Mouse (Mus musculus) intestine, postnatal 0 days (tissue): Measurements from ENCODE around the gene Stk32c. TPM values are rescaled to one million over a fixed set of nuclear protein-coding genes. Genes with fewer than 3 reads are reported as not detected.
A peak's percentile ranks its signal among the peaks of the same experiment; 100 is the strongest.

Experiments
- ATAC-seq: fragments of 200-750 bp; cut with Nextera tagmentation; 2 replicates; pipeline ENCODE4 v1.8.0; 2017; ENCODE audit warnings: mild to moderate bottlenecking, moderate TSS enrichment, moderate library complexity
- H3K27ac ChIP-seq: fragments of 300-500 bp; sonication (generic); 2 replicates; pipeline ENCODE4 v1.5.1; 2014; ENCODE audit warnings: mild to moderate bottlenecking, low read depth, low read length, moderate library complexity
- H3K27me3 ChIP-seq: fragments of 300-500 bp; sonication (generic); replicated peaks from 2 replicates; pipeline ENCODE4 v1.6.1; 2014; ENCODE audit warnings: low read length, mixed read lengths; ENCODE audit not compliant: control insufficient read depth, insufficient read depth
- H3K36me3 ChIP-seq: fragments of 300-500 bp; sonication (generic); 2 replicates; pipeline ENCODE4 v1.6.1; 2014; ENCODE audit warnings: mild to moderate bottlenecking, moderate library complexity; ENCODE audit not compliant: control insufficient read depth, insufficient read depth
- H3K4me1 ChIP-seq: fragments of 300-500 bp; sonication (generic); replicated peaks from 2 replicates; pipeline ENCODE4 v1.6.1; 2014; ENCODE audit warnings: antibody characterized with exemption, low read length, mixed read lengths; ENCODE audit not compliant: control insufficient read depth, insufficient read depth
- H3K4me2 ChIP-seq: fragments of 300-500 bp; sonication (generic); replicated peaks from 2 replicates; pipeline ENCODE4 v1.6.1; 2014; ENCODE audit warnings: low read depth, mild to moderate bottlenecking, moderate library complexity
- H3K4me3 ChIP-seq: fragments of 300-500 bp; sonication (generic); 2 replicates; pipeline ENCODE4 v1.5.1; 2014; ENCODE audit warnings: low read depth, low read length
- H3K9ac ChIP-seq: fragments of 300-500 bp; sonication (generic); 2 replicates; pipeline ENCODE4 v1.6.1; 2014; ENCODE audit warnings: mild to moderate bottlenecking, low read depth, low read length
- H3K9me3 ChIP-seq: fragments of 300-500 bp; sonication (generic); 2 replicates; pipeline ENCODE4 v1.6.1; 2016; ENCODE audit warnings: mixed run types; ENCODE audit not compliant: control insufficient read depth
- CTCF ChIP-seq: sonication (generic); IDR thresholded peaks from 2 replicates; pipeline ENCODE4 v1.5.1; 2016; ENCODE audit warnings: low read depth, mild to moderate bottlenecking, control low read depth, antibody characterized with exemption, moderate library complexity
- WGBS: fragments of 180-500 bp; shearing (Covaris S2); extraction: QIAGEN DNeasy Blood & Tissue Kit; methylation state at CpG from one replicate; pipeline ENCODE4 v1.1.7; 2014; 5-methylcytosine and 5-hydroxymethylcytosine counted together
- polyA plus RNA-seq: library from polyadenylated mRNA; unstranded; fragments of >200 nt; fragmentation: Nextera tagmentation; extraction: Ambion mirVana; gene quantifications from 2 replicates; pipeline ENCODE4 v1.2.1, GENCODE M21; 2015

The Stk32c gene
- polyA plus RNA-seq, 1 experiment from 2014 or later, result 0.07 TPM

DNA sequence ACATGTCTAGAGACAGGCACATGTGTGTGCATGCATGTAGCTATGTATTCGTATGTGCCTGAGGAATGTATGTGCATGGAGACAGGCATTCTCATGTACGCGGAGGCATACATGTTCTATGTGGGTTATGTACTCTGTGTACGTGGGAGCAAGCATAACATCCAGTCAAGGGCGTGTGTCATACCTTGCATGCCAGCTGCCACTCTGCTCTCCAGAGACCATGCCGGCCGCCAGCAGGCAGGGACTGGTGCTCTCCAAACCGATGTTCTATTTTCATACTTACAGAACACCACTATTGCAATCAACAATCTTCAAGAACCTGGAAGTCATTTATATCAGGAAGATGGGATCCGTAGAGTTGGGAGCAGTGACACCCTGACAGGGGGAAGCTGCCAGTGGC, 3.4 kb upstream of the Stk32c start:
- WGBS, result 94% methylated on average over 9 of the region's 9 CpGs
- H3K36me3 ChIP-seq, result no peaks in the 10 kb centered on the region
- H3K4me1 ChIP-seq, result no peaks in the 10 kb centered on the region
- no peaks in the 10 kb centered on the region for H3K27me3 ChIP-seq
- no peak overlapping the region for H3K4me2 ChIP-seq
- H3K4me3 ChIP-seq, result no peak overlapping the region
- no peak for ATAC-seq
- no peak for TF ChIP-seq CTCF
- H3K27ac ChIP-seq, result no peak overlapping the region
- no peak overlapping the region for H3K9ac ChIP-seq
- no peaks in the 10 kb centered on the region for H3K9me3 ChIP-seq

DNA sequence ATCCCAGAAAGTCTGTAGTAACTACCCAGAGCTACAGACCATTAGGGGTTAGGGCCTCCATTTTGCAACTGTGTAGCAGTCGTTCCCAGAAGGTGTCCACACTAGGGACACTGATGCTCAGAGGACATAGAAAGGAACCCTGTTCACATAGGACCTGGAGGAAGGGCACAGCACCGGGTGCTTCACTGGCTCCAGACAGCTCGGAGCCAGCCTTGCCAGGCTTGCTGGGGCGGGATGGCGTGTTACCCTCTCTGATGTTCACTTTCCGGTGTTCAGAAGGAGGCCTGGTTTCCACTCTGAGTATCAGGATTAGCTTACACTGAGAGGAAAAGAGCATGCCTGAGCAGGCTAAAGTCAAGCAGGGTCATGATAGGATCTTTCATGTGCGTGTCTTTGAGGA, 2.8 kb upstream of the Stk32c start:
- Histone ChIP-seq H3K4me3 (no peak overlapping the region), H3K27me3 (no peaks in the 10 kb centered on the region), H3K9ac (no peak overlapping the region), H3K9me3 (no peaks in the 10 kb centered on the region), H3K4me2 (no peak overlapping the region), H3K36me3 (no peaks in the 10 kb centered on the region), H3K4me1 (no peaks in the 10 kb centered on the region), H3K27ac (no peak overlapping the region)
- no peak for TF ChIP-seq CTCF
- no peak for ATAC-seq
- WGBS, result 86% methylated on average over 7 of the region's 7 CpGs

DNA sequence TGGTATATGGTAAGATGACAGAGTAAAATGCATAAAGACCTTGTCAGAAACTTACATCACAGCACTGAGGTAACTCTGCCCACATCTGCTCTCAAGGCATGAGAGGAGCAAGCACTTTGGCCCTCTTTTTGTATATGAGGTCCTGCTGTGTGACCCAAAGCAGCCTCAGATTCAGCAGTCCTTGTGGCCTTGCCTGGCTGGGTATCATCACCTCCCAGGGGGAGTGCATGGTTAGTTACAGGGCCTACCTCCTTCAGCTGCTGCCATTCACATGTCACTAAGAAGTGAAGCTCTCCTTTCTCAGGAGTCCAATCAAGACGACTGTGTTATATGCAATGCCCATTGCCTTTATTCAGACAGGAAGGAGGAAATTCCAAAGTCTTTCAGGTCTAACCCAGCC, 2.4 kb upstream of the Stk32c start:
- 63% methylated on average over 1 of the region's 1 CpGs for WGBS

DNA sequence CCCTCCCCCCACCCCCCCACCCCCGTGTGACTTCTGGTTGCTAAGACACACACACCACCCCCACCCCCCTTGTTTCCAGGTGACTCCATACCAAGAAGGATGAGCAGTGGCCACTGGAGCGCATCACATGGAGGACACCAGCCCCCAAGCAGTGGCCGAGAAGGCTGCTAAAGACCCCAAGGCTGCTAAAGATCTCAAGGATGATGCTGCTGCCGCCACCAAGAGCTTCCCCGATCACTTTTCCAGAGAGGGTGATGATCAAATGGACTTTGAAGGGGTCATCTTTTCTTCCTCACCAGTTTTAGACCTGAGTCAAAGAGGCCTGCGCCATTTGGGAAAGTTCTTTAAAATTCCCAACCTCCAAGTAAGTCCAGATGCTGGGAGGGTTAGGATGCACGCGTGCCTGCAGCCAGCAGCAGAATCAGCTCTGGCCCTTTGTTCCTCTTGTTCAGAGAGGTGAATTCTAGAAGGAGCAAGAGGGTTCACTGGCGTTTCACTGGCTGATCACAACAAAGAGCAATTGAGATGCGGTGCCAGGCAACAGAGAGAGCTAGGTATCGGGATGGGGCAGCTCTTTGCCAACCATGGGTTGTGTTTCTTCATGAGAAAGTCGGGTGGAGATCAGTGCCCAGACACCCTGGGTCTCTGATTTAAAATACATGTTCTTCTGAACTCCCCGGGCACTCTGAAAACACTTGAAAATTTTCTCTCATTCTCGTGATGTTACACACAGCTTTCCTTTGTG, 1.7 kb upstream of the Stk32c start:
- 84% methylated on average over 14 of the region's 14 CpGs for WGBS
- H3K36me3 ChIP-seq, result no peaks in the 10 kb centered on the region
- ATAC-seq, result no peak
- no peaks in the 10 kb centered on the region for H3K4me1 ChIP-seq
- no peaks in the 10 kb centered on the region for H3K9me3 ChIP-seq
- no peak overlapping the region for H3K4me2 ChIP-seq
- H3K27me3 ChIP-seq, result no peaks in the 10 kb centered on the region
- H3K4me3 ChIP-seq, result no peak overlapping the region
- H3K9ac ChIP-seq, result no peak overlapping the region
- TF ChIP-seq CTCF, result no peak
- H3K27ac ChIP-seq, result no peak overlapping the region

More for the DNA sequence above, 2.4 kb upstream of the Stk32c start:
- Histone ChIP-seq H3K36me3 (no peaks in the 10 kb centered on the region), H3K4me2 (no peak overlapping the region), H3K4me1 (no peaks in the 10 kb centered on the region), H3K9me3 (no peaks in the 10 kb centered on the region), H3K27me3 (no peaks in the 10 kb centered on the region), H3K9ac (no peak overlapping the region), H3K27ac (no peak overlapping the region), H3K4me3 (no peak overlapping the region)
- TF ChIP-seq CTCF, result no peak
- no peak for ATAC-seq

DNA sequence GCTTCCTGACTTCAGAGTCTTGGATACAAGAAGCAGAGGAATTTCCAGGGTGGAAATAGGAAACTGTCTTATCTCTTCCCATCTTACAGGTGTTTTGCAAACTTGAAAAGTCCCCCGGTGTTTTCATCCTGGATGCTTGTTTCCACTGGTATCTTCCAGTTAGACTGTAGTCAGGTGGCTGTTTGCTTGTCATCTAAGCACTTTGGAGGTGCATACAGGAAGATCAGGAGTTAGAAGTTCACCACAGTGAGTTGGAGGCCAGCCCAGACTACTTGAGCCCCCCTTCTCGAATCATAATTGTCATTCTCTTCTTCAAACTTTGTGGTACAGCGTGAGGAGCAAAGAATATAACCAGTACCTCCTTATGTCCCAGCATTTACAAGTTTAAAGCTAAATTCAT, 1.1 kb upstream of the Stk32c start:
- H3K36me3 ChIP-seq, result no peaks in the 10 kb centered on the region
- TF ChIP-seq CTCF, result no peak
- no peak for ATAC-seq
- WGBS, result 55% methylated on average over 3 of the region's 3 CpGs
- no peaks in the 10 kb centered on the region for H3K27me3 ChIP-seq
- H3K27ac ChIP-seq, result no peak overlapping the region
- no peaks in the 10 kb centered on the region for H3K4me1 ChIP-seq
- H3K4me2 ChIP-seq, result no peak overlapping the region
- H3K4me3 ChIP-seq, result no peak overlapping the region
- no peak overlapping the region for H3K9ac ChIP-seq
- H3K9me3 ChIP-seq, result no peaks in the 10 kb centered on the region

DNA sequence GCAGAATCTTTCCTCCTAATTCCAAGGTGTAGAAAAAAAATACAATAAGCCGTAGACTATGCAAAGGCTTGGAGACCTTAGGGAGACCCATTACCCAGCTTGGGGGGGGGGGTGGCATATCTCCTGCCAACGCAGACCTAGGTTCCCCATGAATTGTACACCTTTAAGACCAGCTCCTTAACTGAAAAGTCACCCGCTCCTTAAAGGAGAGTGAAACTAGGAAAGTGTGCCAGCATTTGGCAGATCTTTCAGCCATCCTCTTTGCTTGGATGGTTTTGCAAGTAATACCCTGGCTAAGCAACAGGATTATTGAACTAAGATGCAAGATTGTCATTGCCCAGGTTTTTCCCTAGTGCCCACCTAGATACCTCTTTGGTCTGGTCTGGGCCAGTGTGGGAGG, 644 bp upstream of the Stk32c start:
- WGBS, result 64% methylated on average over 3 of the region's 3 CpGs
- peak overlapping the region; percentile 71; the same call in 1 of the 2 replicates for H3K4me2 ChIP-seq

More for the DNA sequence above, 644 bp upstream of the Stk32c start:
- Histone ChIP-seq H3K4me1 (no peaks in the 10 kb centered on the region), H3K36me3 (no peaks in the 10 kb centered on the region), H3K9ac (peak overlapping the region; percentile 62; the same call in 1 of the 2 replicates), H3K27me3 (no peaks in the 10 kb centered on the region), H3K27ac (no peak overlapping the region), H3K4me3 (no peak overlapping the region), H3K9me3 (no peaks in the 10 kb centered on the region)
- ATAC-seq, result no peak
- no peak for TF ChIP-seq CTCF
